Mouse (Mus musculus) splenic B cell, adult 2 months (primary cell): ENCODE measurements around the gene Zfp316.

ENCODE experiments used
- DNase-seq: peaks from one replicate; pipeline ENCODE4 v3.0.0-alpha.2; 2011; ENCODE audit warnings: low read depth, low spot score
- H3K27me3 ChIP-seq: 2 replicates; pipeline ENCODE4 v1.6.1; 2012; ENCODE audit warnings: mild to moderate bottlenecking, low read length, moderate library complexity, mixed read lengths; ENCODE audit not compliant: control insufficient read depth, poor library complexity, insufficient read depth, severe bottlenecking
- H3K36me3 ChIP-seq: 2 replicates; pipeline ENCODE4 v1.6.1; 2012; ENCODE audit warnings: mild to moderate bottlenecking, low read length, moderate library complexity, mixed read lengths; ENCODE audit not compliant: control insufficient read depth, poor library complexity, insufficient read depth, severe bottlenecking

Gene Zfp316

GRCm38 (mm10) chr5:143269363-143270150 is at the start of gene Zfp316:
Zfp316 (minus strand) TSS chr5:143270022.
- no peaks in the 10 kb centered on the region for H3K36me3 ChIP-seq
- DNase-seq = peak; percentile 68
- H3K27me3 ChIP-seq = no peaks in the 10 kb centered on the region

- no peak for DNase-seq
- Histone ChIP-seq H3K36me3 (peaks cover 1% of the 10 kb centered on the region), H3K27me3 (no peaks in the 10 kb centered on the region)
Measured at GRCm38 (mm10) chr5:143317288-143317610, 47.4 kb upstream of the Zfp316 start.

GRCm38 (mm10) chr5:143316605-143317287 is 46.9 kb upstream of the Zfp316 start:
- Histone ChIP-seq H3K27me3 (no peaks in the 10 kb centered on the region), H3K36me3 (peaks cover 1% of the 10 kb centered on the region)
- no peak for DNase-seq

- no peak for DNase-seq
- H3K27me3 ChIP-seq = no peaks in the 10 kb centered on the region
- peaks cover 6% of the 10 kb centered on the region for H3K36me3 ChIP-seq
Measured at GRCm38 (mm10) chr5:143315514-143315888, 45.7 kb upstream of the Zfp316 start.

GRCm38 (mm10) chr5:143314730-143315513 is 45.1 kb upstream of the Zfp316 start, which contains the start of gene E130309D02Rik:
E130309D02Rik (minus strand) TSS chr5:143315360.
- H3K27me3 ChIP-seq = no peaks in the 10 kb centered on the region
- peak; percentile 92 for DNase-seq
- H3K36me3 ChIP-seq = peaks cover 9% of the 10 kb centered on the region

- Histone ChIP-seq H3K36me3 (peaks cover 10% of the 10 kb centered on the region), H3K27me3 (no peaks in the 10 kb centered on the region)
- DNase-seq = peak; percentile 15
Measured at GRCm38 (mm10) chr5:143314183-143314729, 44.4 kb upstream of the Zfp316 start.

GRCm38 (mm10) chr5:143311886-143312285 is 42.1 kb upstream of the Zfp316 start:
- Histone ChIP-seq H3K36me3 (peaks cover 14% of the 10 kb centered on the region), H3K27me3 (no peaks in the 10 kb centered on the region)
- DNase-seq = peak; percentile 92

- DNase-seq = no peak
- peaks cover 17% of the 10 kb centered on the region for H3K36me3 ChIP-seq
- no peaks in the 10 kb centered on the region for H3K27me3 ChIP-seq
Measured at GRCm38 (mm10) chr5:143309916-143310315, 40.1 kb upstream of the Zfp316 start.

- DNase-seq = no peak
- no peaks in the 10 kb centered on the region for H3K27me3 ChIP-seq
- peaks cover 17% of the 10 kb centered on the region for H3K36me3 ChIP-seq
Measured at GRCm38 (mm10) chr5:143308825-143309224, 39.0 kb upstream of the Zfp316 start.

GRCm38 (mm10) chr5:143304251-143304650 is 34.4 kb upstream of the Zfp316 start:
- no peak for DNase-seq
- peaks cover 8% of the 10 kb centered on the region for H3K36me3 ChIP-seq

GRCm38 (mm10) chr5:143301296-143301695 is 31.5 kb upstream of the Zfp316 start:
- DNase-seq = no peak
- H3K27me3 ChIP-seq = no peaks in the 10 kb centered on the region
- no peaks in the 10 kb centered on the region for H3K36me3 ChIP-seq

More at GRCm38 (mm10) chr5:143304251-143304650, 34.4 kb upstream of the Zfp316 start:
- no peaks in the 10 kb centered on the region for H3K27me3 ChIP-seq

- peak; percentile 60 for DNase-seq
- no peaks in the 10 kb centered on the region for H3K27me3 ChIP-seq
- H3K36me3 ChIP-seq = no peaks in the 10 kb centered on the region
Measured at GRCm38 (mm10) chr5:143299686-143300085, 29.9 kb upstream of the Zfp316 start.

GRCm38 (mm10) chr5:143298391-143298790 is 28.6 kb upstream of the Zfp316 start:
- peak; percentile 29 for DNase-seq
- Histone ChIP-seq H3K27me3 (no peaks in the 10 kb centered on the region), H3K36me3 (no peaks in the 10 kb centered on the region)

GRCm38 (mm10) chr5:143297986-143298385 is 28.2 kb upstream of the Zfp316 start:
- Histone ChIP-seq H3K27me3 (no peaks in the 10 kb centered on the region), H3K36me3 (no peaks in the 10 kb centered on the region)
- no peak for DNase-seq
